Mouse (Mus musculus) megakaryocyte-erythroid progenitor cell, adult 5-6 weeks (primary cell): ENCODE results near the gene Aplnr. TPM values are rescaled to one million over a fixed set of nuclear protein-coding genes. Genes with fewer than 3 reads are reported as not detected.

ENCODE experiments used
- ATAC-seq: replicated peaks from 2 replicates; pipeline ENCODE4 v1.8.0; 2016; ENCODE audit warnings: mild to moderate bottlenecking, inconsistent platforms; ENCODE audit not compliant: severe bottlenecking, poor library complexity, low FRiP score, low TSS enrichment
- total RNA-seq, 2 experiments: library from RNA; stranded (forward) in 1 of 2; stranded (reverse) in 1 of 2; fragments of 200-1000, 215-1000 nt in 1 of 2; fragments of >200 nt in 1 of 2; fragmentation: Nextera tagmentation in 1 of 2; gene quantifications; 2 replicates each; pipeline ENCODE4 v1.2.3; 2014 to 2017

Gene Aplnr
- not detected in 2 replicates for total RNA-seq (2014; fragmentation: Nextera tagmentation)
- total RNA-seq (2017), result not detected in 2 replicates

- no peak for ATAC-seq
These were observed at the start of gene Aplnr for GRCm38 (mm10) chr2:85136089-85136488. TSS of gene Aplnr (plus strand) at chr2:85136225.

GRCm38 (mm10) chr2:85088716-85089646, 47.0 kb upstream of the Aplnr start:
- ATAC-seq, result no peak

- ATAC-seq, result no peak
These were observed 44.7 kb upstream of the Aplnr start for GRCm38 (mm10) chr2:85091325-85091724.

GRCm38 (mm10) chr2:85093376-85093775, 42.6 kb upstream of the Aplnr start:
- no peak for ATAC-seq

- ATAC-seq, result no peak
These were observed 40.1 kb upstream of the Aplnr start for GRCm38 (mm10) chr2:85095906-85096305.

- ATAC-seq, result no peak
These were observed 38.0 kb upstream of the Aplnr start for GRCm38 (mm10) chr2:85098014-85098413.

- ATAC-seq, result peak; percentile 33; the same call in 1 of the 2 replicates
These were observed 37.1 kb upstream of the Aplnr start for GRCm38 (mm10) chr2:85098824-85099511.

- no peak for ATAC-seq
These were observed 32.8 kb upstream of the Aplnr start for GRCm38 (mm10) chr2:85103201-85103600.

- ATAC-seq, result peak; percentile 43
These were observed 30.5 kb upstream of the Aplnr start for GRCm38 (mm10) chr2:85105426-85106013.

- no peak for ATAC-seq
These were observed 29.8 kb upstream of the Aplnr start for GRCm38 (mm10) chr2:85106068-85106790.

GRCm38 (mm10) chr2:85106941-85107340, 29.1 kb upstream of the Aplnr start:
- ATAC-seq, result no peak

- no peak for ATAC-seq
These were observed 25.6 kb upstream of the Aplnr start for GRCm38 (mm10) chr2:85110288-85110875.

GRCm38 (mm10) chr2:85123187-85123868, 12.7 kb upstream of the Aplnr start:
- peak; percentile 92 for ATAC-seq

- peak; percentile 97 for ATAC-seq
These were observed 12.0 kb upstream of the Aplnr start for GRCm38 (mm10) chr2:85123869-85124535.

GRCm38 (mm10) chr2:85129496-85129971, 6.5 kb upstream of the Aplnr start:
- ATAC-seq, result no peak

GRCm38 (mm10) chr2:85131226-85131625, 4.8 kb upstream of the Aplnr start:
- ATAC-seq, result peak; percentile 76

- ATAC-seq, result peak; percentile 42
These were observed 4.3 kb upstream of the Aplnr start for GRCm38 (mm10) chr2:85131724-85132123.

GRCm38 (mm10) chr2:85132204-85132603, 3.8 kb upstream of the Aplnr start:
- peak; percentile 31 for ATAC-seq
